Mouse (Mus musculus) cerebellum, adult 2 months (tissue): ENCODE measurements around the gene Vps8. TPM values are rescaled to one million over a fixed set of nuclear protein-coding genes. Genes with fewer than 3 reads are reported as not detected.
A peak's percentile ranks its signal among the peaks of the same experiment; 100 is the strongest.

Experiments used
- DNase-seq, 2 experiments: peaks; one replicate each; pipeline ENCODE4 v3.0.0; 2021
- H3K27ac ChIP-seq: fragments of 200-500 bp; 2 replicates; pipeline ENCODE4 v1.5.1; 2012; ENCODE audit warnings: low read length, control low read depth, inconsistent platforms; ENCODE audit not compliant: insufficient read depth
- H3K27me3 ChIP-seq: fragments of 200-500 bp; 2 replicates; pipeline ENCODE4 v1.6.1; 2012; ENCODE audit warnings: inconsistent platforms, mild to moderate bottlenecking, low read length, moderate library complexity; ENCODE audit not compliant: control insufficient read depth, insufficient read depth
- H3K4me1 ChIP-seq: fragments of 200-500 bp; 2 replicates; pipeline ENCODE4 v1.6.1; 2011; ENCODE audit warnings: low read length; ENCODE audit not compliant: control insufficient read depth, insufficient read depth
- H3K4me3 ChIP-seq: fragments of 200-500 bp; replicated peaks from 2 replicates; pipeline ENCODE3; 2011; ENCODE audit warnings: mild to moderate bottlenecking, low read depth, low read length, control low read depth; ENCODE audit not compliant: insufficient read depth
- CTCF ChIP-seq: fragments of 200-500 bp; IDR thresholded peaks from 2 replicates; pipeline ENCODE4 v1.5.1; 2011; ENCODE audit warnings: low read depth, mild to moderate bottlenecking, control low read depth, low read length, moderate library complexity, borderline replicate concordance; ENCODE audit not compliant: insufficient read depth
- POLR2A ChIP-seq: fragments of 200-500 bp; IDR thresholded peaks from 2 replicates; pipeline ENCODE4 v1.6.1; 2011; ENCODE audit warnings: low read length, control low read depth, borderline replicate concordance; ENCODE audit not compliant: insufficient read depth
- WGBS: fragments of 180-500 bp; shearing (Covaris S2); methylation state at CpG from one replicate; pipeline ENCODE4 v1.1.7; 2018; 5-methylcytosine and 5-hydroxymethylcytosine counted together
- polyA plus RNA-seq: library from polyadenylated mRNA; depleted of rRNA; stranded (reverse); fragments of >200 nt; gene quantifications from 2 replicates; pipeline ENCODE4 v1.2.3, GENCODE M21; 2012

Vps8 gene
- polyA plus RNA-seq, 1 experiment, result 26.3 TPM

- 79% methylated on average over 6 of the region's 6 CpGs for WGBS
Measured at GRCm38 (mm10) chr16:21606249-21607020, 183.5 kb downstream of the Vps8 start.

DNA sequence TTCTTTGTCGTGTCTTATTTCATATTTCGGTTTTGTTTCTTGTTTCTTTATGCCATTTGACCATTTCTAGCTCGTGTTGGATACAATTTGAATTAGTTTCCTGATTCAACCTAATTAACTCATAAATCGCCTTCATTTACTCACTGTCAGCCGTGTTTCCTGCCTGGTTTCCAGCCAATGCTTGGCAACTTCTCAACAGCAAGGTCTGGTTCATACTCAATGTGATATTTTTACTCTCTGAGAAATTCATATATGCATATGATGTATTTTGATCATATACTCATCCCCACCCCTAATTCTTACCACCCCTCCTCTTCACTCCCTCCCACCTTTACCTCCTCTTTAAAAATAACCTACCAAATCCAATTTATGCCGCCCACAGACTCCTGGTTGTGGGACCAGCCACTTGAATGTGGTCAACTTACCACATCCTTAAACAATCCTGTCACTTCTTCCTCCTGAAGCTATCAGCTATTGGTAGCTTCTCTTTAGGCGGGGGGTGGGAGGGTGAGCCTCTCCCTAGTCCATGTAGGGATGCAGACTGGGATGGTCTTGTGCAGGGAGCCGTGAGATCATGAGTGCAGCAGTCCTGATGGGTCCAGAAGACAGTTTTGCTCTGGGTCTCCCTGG, 184.2 kb downstream of the Vps8 start:
- H3K27me3 ChIP-seq, result no peaks in the 10 kb centered on the region
- DNase-seq, result no peak
- H3K27ac ChIP-seq, result no peak overlapping the region
- 56% methylated on average over 8 of the region's 8 CpGs for WGBS
- no peak for TF ChIP-seq CTCF
- no peaks in the 10 kb centered on the region for H3K4me1 ChIP-seq
- no peak overlapping the region for H3K4me3 ChIP-seq

More at GRCm38 (mm10) chr16:21606249-21607020, 183.5 kb downstream of the Vps8 start:
- Histone ChIP-seq H3K4me1 (no peaks in the 10 kb centered on the region), H3K27ac (no peak overlapping the region), H3K4me3 (no peak overlapping the region), H3K27me3 (no peaks in the 10 kb centered on the region)
- TF ChIP-seq CTCF (no peak), POLR2A (no peak)
- no peak for DNase-seq

DNA sequence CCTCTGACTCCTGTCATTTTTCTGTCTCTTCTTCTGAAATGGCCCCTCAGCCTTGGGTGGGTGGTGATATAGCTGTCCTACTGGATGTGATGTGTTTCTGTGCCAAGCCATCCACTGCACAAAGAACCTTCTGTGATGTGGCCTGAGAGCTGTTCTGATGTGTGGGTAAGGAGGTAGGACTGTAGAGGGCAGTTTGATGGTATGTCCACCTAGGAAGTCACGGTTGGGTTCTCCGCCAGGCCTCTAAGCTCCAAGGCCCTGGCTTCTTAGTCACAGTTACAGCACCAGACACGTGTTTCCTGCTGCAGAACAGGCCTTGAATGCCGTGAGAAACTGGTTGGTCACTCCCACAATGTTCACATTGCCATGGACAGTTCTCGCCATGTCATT, 184.7 kb downstream of the Vps8 start:
- H3K4me1 ChIP-seq, result no peaks in the 10 kb centered on the region
- H3K27me3 ChIP-seq, result no peaks in the 10 kb centered on the region
- no peak for DNase-seq
- no peak for TF ChIP-seq POLR2A
- no peak for TF ChIP-seq CTCF
- 87% methylated on average over 5 of the region's 5 CpGs for WGBS
- H3K27ac ChIP-seq, result no peak overlapping the region
- no peak overlapping the region for H3K4me3 ChIP-seq

GRCm38 (mm10) chr16:21608176-21608865, 185.4 kb downstream of the Vps8 start:
- no peaks in the 10 kb centered on the region for H3K27me3 ChIP-seq
- 58% methylated on average over 10 of the region's 10 CpGs for WGBS
- no peaks in the 10 kb centered on the region for H3K4me1 ChIP-seq
- no peak overlapping the region for H3K4me3 ChIP-seq
- DNase-seq, result no peak
- H3K27ac ChIP-seq, result no peak overlapping the region
- TF ChIP-seq CTCF, result no peak
- TF ChIP-seq POLR2A, result no peak

DNA sequence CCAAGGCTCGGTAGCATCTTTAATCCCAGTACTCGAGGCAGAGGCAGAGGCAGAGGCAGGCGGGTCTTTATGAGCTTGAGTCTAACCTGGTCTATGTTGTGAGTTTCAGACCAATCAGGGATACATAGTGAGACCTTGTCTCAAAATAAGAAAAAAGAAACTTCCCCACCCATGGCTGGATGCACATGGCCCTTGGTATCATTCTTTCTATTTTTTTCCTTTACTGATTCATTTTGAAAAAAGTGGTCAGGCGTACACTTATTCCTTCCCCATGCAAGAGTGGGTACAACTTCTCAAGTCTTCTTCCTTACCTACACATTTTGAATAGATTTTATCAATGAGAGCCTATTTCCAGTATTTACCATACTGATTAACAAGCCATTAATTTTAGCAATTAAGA, 187.6 kb downstream of the Vps8 start:
- Histone ChIP-seq H3K27me3 (no peaks in the 10 kb centered on the region), H3K27ac (no peak overlapping the region), H3K4me1 (no peaks in the 10 kb centered on the region), H3K4me3 (no peak overlapping the region)
- WGBS, result 95% methylated on average over 4 of the region's 4 CpGs
- TF ChIP-seq POLR2A (no peak), CTCF (no peak)
- no peak for DNase-seq

GRCm38 (mm10) chr16:21615802-21616201, 192.9 kb downstream of the Vps8 start:
- no peak overlapping the region for H3K4me3 ChIP-seq
- no peak overlapping the region for H3K27ac ChIP-seq
- no peaks in the 10 kb centered on the region for H3K4me1 ChIP-seq
- peak; percentile 50; the same call in 1 of the 2 replicates for TF ChIP-seq CTCF
- TF ChIP-seq POLR2A, result no peak
- 53% methylated on average over 7 of the region's 7 CpGs for WGBS
- DNase-seq, result peak in 1 of 2 experiments; percentile 21
- no peaks in the 10 kb centered on the region for H3K27me3 ChIP-seq

- Histone ChIP-seq H3K27me3 (no peaks in the 10 kb centered on the region), H3K27ac (no peak overlapping the region), H3K4me3 (no peak overlapping the region), H3K4me1 (peaks cover 1% of the 10 kb centered on the region; the same call in 1 of the 2 replicates)
- WGBS, result 39% methylated on average over 2 of the region's 2 CpGs
- DNase-seq, result no peak
- TF ChIP-seq POLR2A (no peak), CTCF (no peak)
Measured at GRCm38 (mm10) chr16:21620630-21621029, 197.7 kb downstream of the Vps8 start.

- WGBS, result 39% methylated on average over 6 of the region's 6 CpGs
- peak; percentile 46 to 49 for DNase-seq
- H3K27me3 ChIP-seq, result no peaks in the 10 kb centered on the region
- no peak for TF ChIP-seq CTCF
- no peak for TF ChIP-seq POLR2A
- H3K4me1 ChIP-seq, result peaks cover 23% of the 10 kb centered on the region
- no peak overlapping the region for H3K27ac ChIP-seq
- H3K4me3 ChIP-seq, result no peak overlapping the region
Measured at GRCm38 (mm10) chr16:21625784-21626634, 203.1 kb downstream of the Vps8 start.
